9 mouse cellular contexts compared by ENCODE assay signal in the genomic region with DNA sequence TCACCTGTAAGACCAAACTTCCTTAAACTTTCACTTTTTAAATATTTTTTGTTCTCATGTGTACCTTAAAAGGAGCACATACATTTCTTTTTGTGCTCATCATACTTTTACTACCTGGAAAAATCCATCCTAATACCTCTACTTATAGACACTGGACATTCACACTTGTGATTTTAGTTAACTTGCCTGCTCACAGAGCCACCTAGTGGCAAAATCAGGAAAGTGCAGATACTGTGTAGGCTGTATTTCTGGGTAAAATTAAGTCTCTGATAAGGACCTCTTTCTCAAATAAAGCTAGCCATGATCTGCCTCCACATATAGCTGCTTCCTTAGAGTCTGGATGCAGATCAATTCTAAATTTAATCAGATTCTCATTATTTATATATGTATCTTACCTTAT.
DNase-seq lines count a peak whose midpoint lies in the region; ATAC-seq and TF ChIP-seq lines count a peak whose summit lies in the region.
"Had no signal": no experiment of that assay in that cellular context is flagged by ENCODE, and none has a peak within 500 bp of the region (broad histone marks: within the 10 kb centered on the region; RNA-seq: fewer than 3 reads in every experiment).

No protein-coding gene starts in this region.

- DNase-seq in adrenal gland, postnatal 14 days, result peak; percentile 7
- no peak for DNase-seq in adrenal gland, adult 18-20 months (ENCODE audit: low spot score in 2 of 2)
- peak; percentile 34 for DNase-seq in left cerebral cortex, postnatal 4 days
- DNase-seq in left cerebral cortex, adult 9 months (ENCODE audit: low spot score in 2 of 2), result no peak
- DNase-seq in spleen, postnatal 4 days (ENCODE audit: low spot score in 2 of 2), result no peak

- ATAC-seq in granulocyte monocyte progenitor cell, adult 5-6 weeks (replicated peaks; ENCODE audit: poor library complexity, severe bottlenecking), result peak; percentile 63
- ATAC-seq in monocyte, adult 5-6 weeks (replicated peaks; ENCODE audit: insufficient number of reproducible peaks, low FRiP score, low TSS enrichment, poor library complexity, severe bottlenecking), result no peak

- peak; percentile 17; the same call in 1 of the 2 replicates for TF ChIP-seq CTCF in bone marrow, adult 2 months (IDR thresholded peaks at IDR 0.05; ENCODE audit: control insufficient read depth, insufficient read depth, low read length)

- intact Hi-C loops in left cerebral cortex, postnatal 4 days (cut with DNase I), result no loop called here

- no peak for TF ChIP-seq POLR2A in bone marrow, adult 2 months (IDR thresholded peaks at IDR 0.05; ENCODE audit: borderline replicate concordance, control insufficient read depth, low read depth, low read length)

- no peaks in the 10 kb centered on the region for H3K4me1 ChIP-seq in bone marrow, adult 2 months (ENCODE audit: control insufficient read depth, insufficient read depth, low read length)
- H3K4me1 ChIP-seq: lung, embryonic 15.5 days had no signal

- no peak overlapping the region for H3K27ac ChIP-seq in bone marrow, adult 2 months (ENCODE audit: control insufficient read depth, insufficient read depth, low read depth, low read length, poor library complexity)
- H3K27ac ChIP-seq: lung, embryonic 15.5 days had no signal

- no peak overlapping the region for H3K4me3 ChIP-seq in bone marrow, adult 2 months (replicated peaks; ENCODE audit: control insufficient read depth, low read depth, low read length)
- H3K4me3 ChIP-seq: lung, embryonic 15.5 days had no signal

Comparison
In these comparisons a context has a peak if more than half of its experiments do, and no peak if none do; other contexts are left out.
1. DNase-seq: peak in adrenal gland, postnatal 14 days (single experiment) and left cerebral cortex, postnatal 4 days (single experiment); none in adrenal gland, adult 18-20 months (0 of 2), left cerebral cortex, adult 9 months (0 of 2) and spleen, postnatal 4 days (0 of 2).